Mouse (Mus musculus): ENCODE data around the gene Baz2b. TPM values are rescaled to one million over a fixed set of nuclear protein-coding genes. Genes with fewer than 3 reads are reported as not detected.
"Not testable (repeated sequence)": the region's sequence is repeated elsewhere in the genome, so short reads cannot be mapped to it uniquely, and the experiment has no call there.

The Baz2b gene
- polyA plus RNA-seq, 1 experiment, result 59.0 TPM

- H3K4me1 ChIP-seq (ENCODE audit: control insufficient read depth, insufficient read depth, insufficient read length, low read length), result no peaks in the 10 kb centered on the region
- no peak overlapping the region for H3K4me3 ChIP-seq (ENCODE audit: insufficient read depth, low read depth, low read length)
- H3K27ac ChIP-seq (replicated peaks; ENCODE audit: low read depth, low read length), result no peak overlapping the region
Measured at GRCm38 (mm10) chr2:59878221-59878620, 331.4 kb downstream of the Baz2b start.

DNA sequence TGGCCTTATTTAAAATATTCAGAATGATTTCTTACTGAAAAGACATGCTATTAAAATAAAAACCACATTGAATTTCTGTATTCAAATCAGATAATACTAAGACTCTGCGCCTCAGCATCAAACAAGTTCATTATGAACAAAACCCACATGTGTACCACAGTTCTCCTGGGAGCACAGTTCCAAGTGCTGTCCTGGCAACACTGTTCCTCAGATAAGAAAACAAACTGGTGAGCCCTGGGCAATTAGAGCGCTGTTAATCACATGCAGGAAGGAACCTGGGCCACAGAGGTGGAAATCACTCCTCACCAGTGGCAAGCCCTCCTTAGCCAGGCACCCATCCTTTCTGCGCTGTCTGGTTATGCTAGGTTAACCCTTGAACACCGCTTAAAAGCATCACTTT lies 332.3 kb downstream of the Baz2b start:
- H3K27ac ChIP-seq (replicated peaks; ENCODE audit: low read depth, low read length), result no peak overlapping the region
- no peak overlapping the region for H3K4me3 ChIP-seq (ENCODE audit: insufficient read depth, low read depth, low read length)
- no peaks in the 10 kb centered on the region for H3K4me1 ChIP-seq (ENCODE audit: control insufficient read depth, insufficient read depth, insufficient read length, low read length)

DNA sequence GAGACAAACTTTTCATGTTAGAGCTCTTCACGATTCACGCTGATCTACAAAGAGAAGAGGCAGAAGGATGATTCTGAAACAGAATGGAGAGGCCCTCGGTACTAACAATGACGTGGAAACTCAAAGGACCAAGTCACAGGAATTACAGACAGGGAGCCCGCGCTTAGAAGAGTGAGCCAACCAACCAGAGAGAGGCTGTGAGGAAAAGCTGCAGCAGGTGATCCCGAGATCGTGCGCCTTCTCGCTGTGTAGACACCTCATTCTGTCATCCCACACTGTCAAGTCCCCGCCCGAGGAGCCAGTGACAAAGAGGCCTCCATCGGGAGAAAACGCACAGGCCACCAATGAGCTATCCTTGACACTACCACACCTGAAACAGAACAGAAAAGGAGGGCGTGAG lies 333.2 kb downstream of the Baz2b start:
- Histone ChIP-seq H3K4me1 (ENCODE audit: control insufficient read depth, insufficient read depth, insufficient read length, low read length) (no peaks in the 10 kb centered on the region), H3K27ac (replicated peaks; ENCODE audit: low read depth, low read length) (no peak overlapping the region), H3K4me3 (ENCODE audit: insufficient read depth, low read depth, low read length) (no peak overlapping the region)

DNA sequence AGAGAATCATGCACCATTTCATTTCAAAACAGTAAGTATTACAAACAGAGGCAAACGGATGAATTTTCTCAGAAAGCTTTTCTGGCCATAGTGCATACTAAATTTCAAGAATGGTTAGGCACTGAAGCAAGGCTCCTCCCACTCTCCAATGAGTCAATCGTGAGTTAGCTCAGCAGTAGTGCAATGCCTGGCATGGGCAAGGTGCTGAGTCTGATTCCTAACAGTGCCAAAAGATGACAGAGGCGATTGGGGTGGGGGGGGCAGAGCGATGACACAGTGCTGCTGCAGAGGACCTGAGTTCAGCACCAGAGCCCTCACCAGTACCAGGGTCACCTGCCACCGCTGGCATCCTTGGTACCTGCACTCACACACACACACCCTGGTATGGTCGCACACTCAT lies 339.1 kb downstream of the Baz2b start:
- H3K4me3 ChIP-seq (ENCODE audit: insufficient read depth, low read depth, low read length), result no peak overlapping the region
- H3K4me1 ChIP-seq (ENCODE audit: control insufficient read depth, insufficient read depth, insufficient read length, low read length), result no peaks in the 10 kb centered on the region
- H3K27ac ChIP-seq (replicated peaks; ENCODE audit: low read depth, low read length), result no peak overlapping the region

GRCm38 (mm10) chr2:59862618-59863017 lies 347.0 kb downstream of the Baz2b start:
- H3K4me3 ChIP-seq (ENCODE audit: insufficient read depth, low read depth, low read length), result no peak overlapping the region
- H3K27ac ChIP-seq (replicated peaks; ENCODE audit: low read depth, low read length), result no peak overlapping the region
- H3K4me1 ChIP-seq (ENCODE audit: control insufficient read depth, insufficient read depth, insufficient read length, low read length), result no peaks in the 10 kb centered on the region

DNA sequence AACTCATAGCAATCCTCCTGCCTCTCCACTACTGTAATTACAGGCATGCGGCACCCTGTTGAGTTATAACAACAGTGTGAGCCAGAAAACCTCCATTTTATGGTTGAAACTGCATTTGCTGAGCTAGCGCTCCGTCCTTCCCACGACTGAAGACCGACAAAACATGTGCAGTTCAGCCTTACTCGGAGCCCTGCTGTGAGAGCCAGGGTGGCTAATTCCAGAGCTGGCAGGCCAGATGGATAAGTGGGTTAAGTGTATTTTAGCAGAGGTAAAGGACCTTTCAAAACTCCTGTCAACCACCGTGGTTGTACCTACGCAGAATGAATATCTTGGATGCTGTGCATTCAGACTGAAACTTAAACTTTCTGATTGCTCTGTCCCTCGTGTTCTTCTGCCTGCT lies 355.3 kb downstream of the Baz2b start:
- Histone ChIP-seq H3K4me1 (ENCODE audit: control insufficient read depth, insufficient read depth, insufficient read length, low read length) (no peaks in the 10 kb centered on the region), H3K4me3 (ENCODE audit: insufficient read depth, low read depth, low read length) (no peak overlapping the region), H3K27ac (replicated peaks; ENCODE audit: low read depth, low read length) (no peak overlapping the region)

DNA sequence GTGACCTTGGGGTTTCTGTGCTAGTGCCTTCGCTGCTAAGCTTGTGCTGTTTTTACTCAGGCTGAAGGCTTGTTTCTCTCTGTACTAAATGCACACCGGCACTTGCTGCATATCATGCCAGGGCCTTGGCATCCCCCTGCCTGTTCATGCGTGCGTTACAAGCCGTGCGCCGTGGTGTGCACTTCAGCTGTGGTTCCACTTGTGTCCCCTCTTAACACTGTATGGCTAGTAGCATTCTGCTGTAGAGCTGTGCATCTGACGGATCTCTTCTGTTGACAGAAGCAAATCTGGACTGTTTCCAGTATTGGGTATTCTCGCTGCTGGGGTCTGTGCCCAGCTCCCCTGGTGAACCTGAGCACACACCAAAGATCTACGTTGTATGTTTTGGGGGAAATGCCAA lies 356.1 kb downstream of the Baz2b start:
- no peaks in the 10 kb centered on the region for H3K4me1 ChIP-seq (ENCODE audit: control insufficient read depth, insufficient read depth, insufficient read length, low read length)
- H3K4me3 ChIP-seq (ENCODE audit: insufficient read depth, low read depth, low read length), result no peak overlapping the region
- no peak overlapping the region for H3K27ac ChIP-seq (replicated peaks; ENCODE audit: low read depth, low read length)

DNA sequence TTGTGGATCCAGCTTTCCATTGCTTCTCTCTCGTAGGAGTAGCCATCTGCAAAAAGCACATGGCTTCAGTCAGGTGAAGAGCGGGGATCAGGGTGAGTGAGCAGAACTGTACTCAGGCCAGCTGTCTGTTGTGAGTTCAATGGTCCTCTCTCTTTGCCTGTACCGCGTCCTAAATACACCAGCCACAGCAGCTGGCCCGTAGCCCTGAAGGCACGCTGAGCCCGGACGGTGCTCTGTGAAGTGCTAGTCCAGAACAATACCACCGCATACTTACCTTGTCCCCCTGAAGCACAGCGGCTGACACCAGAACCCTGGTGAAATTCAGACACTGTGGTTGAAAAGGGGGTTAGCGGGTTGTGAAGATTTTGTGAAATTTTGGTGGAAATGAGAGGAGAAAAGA lies 356.7 kb downstream of the Baz2b start:
- H3K4me1 ChIP-seq (ENCODE audit: control insufficient read depth, insufficient read depth, insufficient read length, low read length), result no peaks in the 10 kb centered on the region
- no peak overlapping the region for H3K4me3 ChIP-seq (ENCODE audit: insufficient read depth, low read depth, low read length)
- H3K27ac ChIP-seq (replicated peaks; ENCODE audit: low read depth, low read length), result no peak overlapping the region

GRCm38 (mm10) chr2:59851885-59852284 lies 357.8 kb downstream of the Baz2b start:
- H3K4me3 ChIP-seq (ENCODE audit: insufficient read depth, low read depth, low read length); H3K27ac ChIP-seq (replicated peaks; ENCODE audit: low read depth, low read length); H3K4me1 ChIP-seq (ENCODE audit: control insufficient read depth, insufficient read depth, insufficient read length, low read length): not testable (repeated sequence)

Other genes with a start within 250 kb of the Baz2b start
- gene March7, start within 50 bp of the Baz2b start, polyA plus RNA-seq (2012; ENCODE audit: insufficient read depth, insufficient read length, missing spikeins), result 23.8 and 24.4 TPM in 2 replicates
- gene Cd302, start 74.6 kb upstream of the Baz2b start, polyA plus RNA-seq (2012; ENCODE audit: insufficient read depth, insufficient read length, missing spikeins), result 95.1 and 126 TPM in 2 replicates
- not detected in 2 replicates for gene Ly75, start 173.5 kb upstream of the Baz2b start, polyA plus RNA-seq (2012; ENCODE audit: insufficient read depth, insufficient read length, missing spikeins)

All from brown adipose tissue, adult 24 weeks (tissue).